Mouse (Mus musculus): Measurements from ENCODE around the gene Dlst.
"Not testable (repeated sequence)": the region's sequence is repeated elsewhere in the genome, so short reads cannot be mapped to it uniquely, and the experiment has no call there.

The Dlst gene

DNA sequence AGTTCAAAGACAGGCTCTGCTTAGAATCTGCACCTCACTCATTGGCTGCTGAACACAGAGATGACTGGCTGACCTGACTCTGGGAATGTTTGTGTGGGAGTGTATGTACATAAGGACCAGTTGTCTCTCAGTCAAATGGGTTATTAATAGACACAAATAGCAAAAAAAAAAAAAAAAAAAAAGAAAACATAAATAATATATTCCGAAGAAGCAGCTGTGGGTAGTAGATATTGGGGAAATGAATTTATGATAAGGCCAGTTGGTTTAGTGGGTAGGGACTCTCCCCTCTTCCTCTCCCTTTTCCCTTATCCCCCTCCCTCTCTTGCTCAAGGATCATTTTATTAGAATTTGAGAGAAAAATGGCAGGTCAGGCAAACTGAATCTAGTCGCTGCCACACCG is 3.3 kb downstream of the Dlst start:
- no peak for DNase-seq (ENCODE audit: low read depth, low spot score)

DNA sequence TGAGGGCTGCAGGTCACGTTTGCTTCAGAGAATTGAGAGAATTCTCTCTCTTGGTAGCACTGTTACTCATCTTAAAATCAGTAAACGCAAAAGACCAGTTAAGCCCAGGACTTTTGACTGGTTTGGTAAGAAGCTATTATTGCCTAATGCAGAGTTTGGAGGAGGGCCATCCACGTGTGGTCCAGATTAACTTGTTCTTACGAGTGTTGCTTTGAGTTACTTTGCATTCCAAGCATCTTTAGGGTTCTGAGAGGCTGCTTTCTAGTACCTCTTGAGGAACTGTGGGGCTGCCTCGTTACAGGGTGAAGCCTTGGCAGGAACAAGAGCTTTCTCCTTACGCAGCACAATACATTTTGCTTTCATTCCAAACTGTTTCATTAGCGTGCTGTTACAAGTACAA is 5.0 kb downstream of the Dlst start:
- no peak for DNase-seq (ENCODE audit: low read depth, low spot score)

DNA sequence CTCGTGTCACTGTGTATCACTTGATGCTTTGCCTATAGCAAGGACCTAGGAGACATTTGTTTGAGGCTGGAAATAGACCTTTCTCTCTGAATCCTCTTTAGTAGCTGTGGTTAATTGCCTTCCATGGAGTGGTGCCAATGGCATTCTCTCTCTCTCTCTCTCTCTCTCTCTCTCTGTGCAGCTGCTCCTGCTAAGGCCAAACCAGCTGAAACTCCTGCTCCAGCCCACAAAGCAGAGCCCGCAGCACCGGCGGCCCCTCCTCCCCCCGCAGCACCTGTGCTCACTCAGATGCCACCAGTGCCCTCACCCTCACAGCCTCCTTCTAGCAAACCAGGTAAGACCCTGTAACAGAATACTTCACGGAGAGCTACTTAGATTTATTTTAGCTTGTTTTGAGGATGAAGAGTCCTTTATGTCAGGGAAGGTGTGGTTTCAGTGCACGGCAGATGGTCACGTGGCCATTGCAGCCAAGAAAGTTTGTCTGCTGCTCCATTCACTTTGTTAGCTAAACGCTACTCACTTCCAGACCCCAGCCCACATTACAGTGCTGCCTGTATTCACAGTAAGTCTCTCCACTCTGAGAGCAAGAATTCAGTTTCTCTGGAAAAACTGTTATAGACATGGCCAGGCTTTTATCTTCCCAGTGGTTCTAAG is 11.3 kb downstream of the Dlst start:
- no peak for DNase-seq (ENCODE audit: low read depth, low spot score)

DNA sequence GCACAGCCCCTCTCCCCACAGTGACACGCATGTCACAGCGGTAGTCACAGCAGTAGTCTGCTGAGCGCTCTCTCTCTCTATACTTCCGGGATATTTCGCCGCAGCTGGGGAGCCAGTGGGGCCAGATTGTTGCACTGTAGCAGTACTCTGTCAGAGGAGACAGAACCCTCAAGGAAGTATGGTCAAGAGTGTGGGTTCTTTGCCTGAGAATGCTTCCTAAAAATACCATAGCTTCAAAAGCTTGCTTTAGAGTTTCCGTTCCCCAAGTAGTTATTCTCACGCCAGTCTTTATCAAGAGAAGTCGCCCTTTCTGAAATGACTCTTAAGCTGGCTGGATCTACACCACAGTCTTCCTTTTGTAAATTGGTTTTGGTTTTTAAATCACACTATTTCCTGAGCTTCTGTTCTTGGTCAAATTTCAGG is 12.5 kb downstream of the Dlst start:
- peak; percentile 59 for DNase-seq (ENCODE audit: low read depth, low spot score)

DNA sequence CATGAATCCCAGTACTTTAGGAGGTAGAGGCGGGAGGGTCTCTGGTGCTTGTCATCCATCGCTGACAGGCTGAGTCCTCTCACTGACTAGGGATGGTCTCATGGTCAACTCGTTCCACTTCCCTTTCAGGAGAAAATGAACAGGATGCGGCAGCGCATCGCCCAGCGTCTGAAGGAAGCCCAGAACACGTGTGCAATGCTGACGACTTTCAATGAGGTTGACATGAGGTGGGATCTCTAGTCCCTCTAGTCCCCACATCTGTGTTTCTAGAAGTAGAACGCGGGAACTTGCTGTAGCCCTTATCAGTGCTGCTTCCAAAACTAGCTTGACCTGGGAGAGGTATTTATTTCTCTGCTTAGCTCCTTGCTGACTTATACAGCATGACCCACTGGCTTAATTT is 13.0 kb downstream of the Dlst start:
- peak; percentile 15 for DNase-seq (ENCODE audit: low read depth, low spot score)

DNA sequence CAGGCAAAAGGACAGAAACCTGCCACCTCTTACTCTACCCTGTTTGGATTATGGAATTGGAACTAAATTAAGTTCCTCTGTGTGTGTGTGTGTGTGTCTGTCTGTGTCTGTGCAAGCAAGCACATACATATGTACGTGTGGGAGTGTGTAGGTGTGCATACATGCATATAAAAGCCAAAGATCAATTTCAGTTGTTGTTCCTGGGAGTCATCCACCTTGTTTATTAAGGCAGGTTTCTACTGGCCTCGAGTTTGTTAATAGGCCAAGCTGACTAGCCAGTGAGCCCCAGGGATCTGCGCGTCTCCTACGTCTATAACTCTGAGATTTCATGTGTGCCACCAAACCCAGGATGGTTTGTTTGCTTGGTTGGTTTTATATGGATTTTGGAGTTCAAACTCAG is 14.1 kb downstream of the Dlst start:
- DNase-seq (ENCODE audit: low read depth, low spot score), result no peak

DNA sequence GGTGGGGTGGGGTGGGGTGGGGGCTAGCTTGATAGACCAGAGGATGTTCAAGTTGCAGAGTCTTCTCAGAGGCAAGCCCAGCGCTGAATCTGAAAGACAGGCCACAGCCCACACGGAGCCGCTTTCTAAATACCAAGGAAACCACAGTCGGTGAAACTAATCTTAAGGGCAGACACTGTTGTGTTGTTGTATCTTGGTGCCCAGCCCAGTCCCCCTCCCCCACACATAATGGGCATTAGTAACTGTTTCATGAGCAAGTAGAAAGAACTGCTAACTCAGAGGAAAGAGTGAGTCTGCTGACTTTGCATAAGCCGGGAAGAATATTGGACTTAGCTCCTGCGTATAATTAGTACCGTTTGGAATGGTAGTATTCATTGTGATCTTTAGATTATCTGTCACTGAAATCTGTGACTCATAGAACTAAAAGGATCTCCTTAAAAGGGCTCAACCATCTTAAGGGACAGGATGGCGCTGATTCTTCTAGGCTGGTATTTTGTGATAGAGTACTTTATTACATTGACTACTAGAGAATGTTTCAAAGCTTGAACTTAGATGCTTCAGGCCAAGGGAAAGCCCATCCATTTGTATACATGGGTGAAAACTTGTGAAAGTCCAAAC is 16.5 kb downstream of the Dlst start:
- peak; percentile 52 for DNase-seq (ENCODE audit: low read depth, low spot score)

DNA sequence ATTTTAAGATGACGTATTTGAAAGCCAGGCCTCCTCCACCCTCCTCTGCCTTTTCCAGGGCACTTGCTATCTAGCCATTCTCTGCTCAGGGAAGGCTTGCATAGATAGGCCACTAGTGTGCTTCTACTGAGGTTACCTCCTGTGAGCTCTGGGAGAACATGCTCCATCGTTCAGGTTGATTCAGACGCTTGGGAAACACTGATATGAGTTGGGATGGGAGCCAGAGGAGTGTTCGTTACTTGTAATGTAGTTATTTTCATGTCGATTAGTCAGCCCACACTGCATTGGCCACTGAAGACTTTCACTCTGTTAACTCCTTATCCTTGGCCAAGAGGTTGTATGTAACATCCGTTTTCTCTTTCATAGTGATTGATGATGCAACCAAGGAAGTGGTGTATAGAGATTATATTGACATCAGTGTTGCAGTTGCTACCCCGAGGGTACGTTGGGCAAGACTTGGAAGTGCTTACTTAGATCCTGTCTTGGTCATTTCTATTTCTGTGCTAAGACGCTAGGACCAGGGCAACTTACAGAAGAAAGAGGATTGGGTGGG is 18.9 kb downstream of the Dlst start:
- no peak for DNase-seq (ENCODE audit: low read depth, low spot score)

DNA sequence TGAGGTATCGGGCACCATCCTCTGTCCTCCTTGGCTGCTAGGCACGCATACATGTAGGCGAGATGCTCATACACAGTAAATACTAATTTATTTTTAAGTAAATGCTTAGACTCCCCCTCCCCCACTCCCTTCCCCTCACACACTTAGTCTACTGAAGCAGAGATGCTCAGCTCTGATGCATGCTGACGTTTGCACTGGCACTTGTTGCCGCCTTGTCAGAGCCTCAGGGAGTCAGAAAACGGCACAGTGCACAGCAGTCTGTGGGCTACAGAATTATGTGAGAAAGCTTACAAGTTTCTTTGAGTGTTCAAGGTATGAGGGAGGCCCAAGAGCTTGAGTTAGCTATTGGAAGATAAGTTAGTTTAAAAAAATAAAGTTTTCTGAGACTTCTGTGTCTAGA is 20.7 kb downstream of the Dlst start:
- no peak for DNase-seq (ENCODE audit: low read depth, low spot score)

DNA sequence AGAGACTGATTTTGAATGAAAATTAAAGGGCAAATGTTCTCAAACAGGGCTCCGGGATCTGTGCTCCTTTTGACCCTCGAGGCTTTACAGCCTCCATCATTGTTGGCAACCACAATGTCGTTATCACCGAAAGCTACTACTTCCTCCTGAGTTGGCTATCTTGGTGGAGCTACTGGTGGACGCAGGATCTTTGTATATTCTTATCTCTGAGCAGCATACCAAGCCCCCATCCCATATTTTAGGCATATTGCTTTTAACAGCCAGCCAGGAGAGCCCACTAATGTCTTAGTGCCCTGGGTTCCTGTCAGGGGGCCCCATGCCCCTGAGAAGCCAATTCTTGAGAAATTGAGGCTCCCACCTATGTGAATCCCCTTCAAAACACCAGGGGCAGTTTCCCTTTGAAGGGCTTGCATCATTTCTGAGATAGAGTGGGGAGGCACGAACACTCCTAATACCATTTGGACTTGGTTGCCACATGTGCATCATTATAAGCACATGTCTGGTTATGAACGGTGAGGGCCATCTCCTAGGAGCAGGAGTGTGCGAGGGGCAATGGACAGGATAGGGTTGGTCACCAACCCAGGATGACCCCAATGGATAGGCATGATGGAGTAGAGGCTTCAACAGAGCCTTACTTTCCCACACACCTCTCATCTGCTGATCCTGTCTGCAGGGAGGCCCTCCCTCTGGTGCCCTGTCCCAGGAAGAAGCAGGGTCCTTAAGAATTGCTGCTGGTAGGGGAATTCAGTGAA is 23.6 kb downstream of the Dlst start:
- DNase-seq (ENCODE audit: low read depth, low spot score), result no peak

DNA sequence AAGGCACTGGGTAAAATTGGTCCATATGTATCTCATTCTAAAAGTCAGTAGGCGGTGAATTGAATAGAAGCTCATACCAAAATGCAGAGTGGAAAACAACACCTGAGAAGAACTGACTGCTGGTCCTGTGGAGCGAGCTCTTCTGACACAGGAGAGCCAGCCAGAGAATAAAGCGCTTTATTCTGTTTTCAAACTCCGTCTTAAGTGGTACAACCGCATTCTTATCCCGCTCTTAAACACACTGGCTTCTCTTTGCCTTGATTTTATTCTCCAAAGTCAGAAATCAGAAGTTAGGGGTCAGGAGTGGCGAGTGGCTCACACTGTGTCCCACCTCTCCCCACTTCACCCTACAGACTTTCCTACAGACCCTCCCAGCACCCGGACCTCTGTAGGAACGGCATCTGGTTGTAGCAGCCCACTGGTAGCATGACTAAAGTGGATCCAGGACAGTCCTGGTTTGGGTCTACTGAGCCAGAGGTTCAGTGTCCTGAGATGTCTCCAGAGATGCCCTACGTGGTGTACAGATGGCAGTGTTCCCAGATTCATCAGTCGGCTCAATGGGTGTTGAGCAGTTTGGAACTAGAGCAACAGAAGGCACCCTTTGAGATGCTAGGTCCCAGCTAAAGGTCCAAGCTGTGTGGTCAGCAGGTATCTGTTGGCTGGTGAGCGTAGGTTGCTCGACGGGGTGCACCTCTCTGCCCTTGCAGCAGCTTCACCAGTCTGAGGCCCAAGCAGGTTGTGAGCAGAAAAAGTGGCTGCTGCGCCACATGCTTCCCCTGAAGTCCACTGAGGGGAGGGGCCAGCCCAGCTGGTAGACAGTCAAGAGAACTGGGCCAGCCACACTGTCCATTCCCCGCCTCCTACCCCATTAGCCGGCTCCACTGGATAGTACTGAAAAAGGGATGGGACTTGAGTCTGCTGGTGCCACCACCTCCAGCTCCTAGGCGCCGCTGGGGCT is 25.2 kb downstream of the Dlst start:
- no peak for DNase-seq (ENCODE audit: low read depth, low spot score)

DNA sequence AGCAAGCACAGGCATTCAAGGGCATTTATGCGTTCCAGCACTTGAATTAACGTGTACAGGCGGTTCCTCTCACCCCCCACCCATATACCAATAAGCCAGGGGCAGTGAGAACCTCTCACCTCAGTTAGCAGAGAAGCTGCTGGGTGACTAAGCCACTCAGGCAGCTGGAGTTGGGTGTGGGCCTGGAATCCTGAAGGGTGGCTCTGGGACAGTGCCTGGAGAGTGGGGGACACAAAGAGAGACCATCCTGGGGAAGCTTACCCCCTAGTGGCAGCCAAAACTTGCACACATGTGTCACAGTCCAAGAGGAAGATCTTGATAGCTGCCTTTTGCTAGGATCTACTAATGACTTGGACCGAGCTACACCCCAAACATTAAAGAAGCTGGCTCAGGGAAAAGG is 26.0 kb downstream of the Dlst start:
- no peak for DNase-seq (ENCODE audit: low read depth, low spot score)

DNA sequence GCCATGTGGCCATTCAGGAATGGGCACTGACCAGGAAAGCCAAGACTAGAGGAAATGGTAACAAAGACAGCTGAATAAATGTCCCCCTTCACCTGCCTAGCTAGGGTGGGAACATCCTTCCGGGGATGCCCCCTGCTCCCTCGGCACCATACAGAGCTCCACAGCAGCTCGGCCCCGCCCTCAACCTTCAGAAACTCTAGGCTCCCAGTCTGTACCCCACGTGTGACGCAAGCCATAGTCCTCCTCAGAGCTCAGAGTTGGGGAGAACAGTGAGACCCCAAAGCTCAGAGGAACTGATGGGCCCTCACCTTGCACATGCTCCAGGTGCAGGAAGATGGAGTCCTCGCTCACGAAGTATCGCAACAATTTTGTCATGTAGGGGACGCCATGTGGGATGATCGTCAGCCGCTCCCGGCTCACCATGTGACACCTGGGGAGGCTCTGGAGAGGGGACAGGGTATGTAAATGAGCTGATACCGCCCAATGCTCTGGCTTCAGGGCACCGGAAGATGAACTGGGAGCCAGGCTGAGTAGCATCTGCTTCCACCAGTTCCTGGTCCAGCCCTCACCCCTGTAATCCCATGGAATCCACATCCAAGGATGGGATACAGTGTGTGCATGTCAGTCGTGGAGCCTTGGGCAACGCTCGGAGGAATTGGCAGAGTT is 29.5 kb downstream of the Dlst start:
- no peak for DNase-seq (ENCODE audit: low read depth, low spot score)

DNA sequence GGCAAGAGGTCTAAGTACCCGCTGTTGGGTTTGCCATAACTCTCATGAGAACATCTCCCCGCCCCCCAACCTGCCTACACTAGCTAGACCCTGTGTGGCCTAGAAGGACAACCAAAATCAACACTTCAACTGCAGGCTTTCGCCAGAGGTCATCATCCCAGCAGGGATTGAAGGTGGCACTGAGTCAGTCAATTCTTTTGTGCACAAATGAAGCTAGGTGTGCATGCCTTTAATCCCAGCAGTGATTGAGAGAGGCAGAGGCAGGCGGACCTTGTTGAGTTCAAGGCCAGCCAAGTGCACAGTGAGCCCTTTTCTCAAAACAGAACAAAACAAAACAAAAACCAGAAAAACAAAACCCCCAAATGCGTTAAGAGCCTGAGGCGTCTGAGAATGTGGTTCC is 30.5 kb downstream of the Dlst start:
- no peak for DNase-seq (ENCODE audit: low read depth, low spot score)

DNA sequence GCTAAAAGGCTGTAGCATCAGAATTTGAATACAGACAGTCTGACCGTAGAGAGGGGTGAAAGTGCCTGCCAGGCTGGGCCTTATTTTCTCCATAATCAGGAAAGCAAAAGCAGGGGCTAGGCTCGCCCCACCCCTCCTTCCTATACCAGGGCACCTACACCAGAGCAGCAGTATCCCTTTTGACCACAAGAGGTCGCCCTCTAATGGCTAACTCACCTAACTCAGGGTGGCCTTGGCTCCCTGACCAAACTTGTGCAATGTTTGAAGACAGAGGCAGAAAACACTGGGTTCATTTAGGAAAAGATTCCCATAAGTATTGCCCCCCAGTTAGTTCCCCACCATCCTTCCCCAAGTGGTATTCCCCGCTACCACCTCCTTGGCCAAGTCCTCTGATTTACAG is 32.2 kb downstream of the Dlst start:
- DNase-seq (ENCODE audit: low read depth, low spot score), result peak; percentile 87

DNA sequence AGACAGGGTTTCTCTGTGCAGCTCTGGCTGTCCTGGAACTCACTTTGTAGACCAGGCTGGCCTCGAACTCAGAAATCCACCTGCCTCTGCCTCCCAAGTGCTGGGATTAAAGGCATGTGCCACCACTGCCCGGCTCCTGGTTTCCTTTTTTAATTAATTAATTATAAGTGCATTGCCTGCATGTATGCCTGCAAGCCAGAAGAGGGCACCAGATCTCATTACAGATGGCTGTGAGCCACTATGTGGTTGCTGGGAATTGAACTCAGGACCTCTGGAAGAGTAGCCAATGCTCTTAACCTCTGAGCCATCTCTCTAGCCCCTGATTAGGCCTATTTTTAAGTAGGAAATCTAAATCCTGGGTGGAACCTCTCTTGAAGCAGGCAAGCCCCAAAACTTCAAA is 33.6 kb downstream of the Dlst start:
- DNase-seq (ENCODE audit: low read depth, low spot score), result not testable (repeated sequence)

DNA sequence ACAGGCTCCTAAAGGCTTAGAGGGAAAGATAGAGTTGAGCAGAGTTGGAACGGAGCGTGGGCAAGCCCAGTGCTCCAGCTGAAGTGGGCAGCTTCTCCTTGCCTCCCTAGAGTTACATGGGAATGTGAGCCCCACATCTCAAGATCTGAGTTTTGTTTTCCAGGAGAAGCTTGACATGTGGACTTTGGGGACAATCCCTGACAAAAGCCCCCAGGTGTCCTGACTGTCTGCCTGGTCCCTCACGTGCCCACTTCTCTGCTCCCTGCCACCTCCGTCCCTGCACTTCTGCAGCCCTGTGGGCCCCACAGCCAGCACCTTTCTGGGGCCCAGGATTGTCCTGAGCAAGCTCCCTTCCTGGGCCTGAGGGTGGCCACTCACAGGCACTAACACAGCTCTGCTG is 34.2 kb downstream of the Dlst start:
- no peak for DNase-seq (ENCODE audit: low read depth, low spot score)

DNA sequence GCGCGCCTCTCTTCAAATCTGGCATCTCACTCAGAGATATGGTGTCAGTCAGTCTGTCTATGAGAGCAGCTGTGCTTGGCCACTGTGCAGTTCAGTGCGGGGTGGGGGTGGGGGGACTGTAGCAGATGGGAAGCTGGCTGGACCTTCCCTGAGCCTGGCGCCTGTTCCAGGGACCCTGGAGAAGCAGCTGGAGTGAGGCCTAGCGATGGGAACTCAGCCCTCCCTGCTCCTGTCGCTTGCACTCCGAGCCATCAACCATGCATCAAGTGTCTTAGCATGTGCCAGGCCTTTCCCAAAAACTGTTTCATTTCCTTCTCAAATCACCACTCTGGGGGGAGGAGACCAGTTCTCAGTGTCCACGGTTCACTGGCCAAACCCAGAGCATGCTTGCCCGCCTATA is 35.0 kb downstream of the Dlst start:
- no peak for DNase-seq (ENCODE audit: low read depth, low spot score)

DNA sequence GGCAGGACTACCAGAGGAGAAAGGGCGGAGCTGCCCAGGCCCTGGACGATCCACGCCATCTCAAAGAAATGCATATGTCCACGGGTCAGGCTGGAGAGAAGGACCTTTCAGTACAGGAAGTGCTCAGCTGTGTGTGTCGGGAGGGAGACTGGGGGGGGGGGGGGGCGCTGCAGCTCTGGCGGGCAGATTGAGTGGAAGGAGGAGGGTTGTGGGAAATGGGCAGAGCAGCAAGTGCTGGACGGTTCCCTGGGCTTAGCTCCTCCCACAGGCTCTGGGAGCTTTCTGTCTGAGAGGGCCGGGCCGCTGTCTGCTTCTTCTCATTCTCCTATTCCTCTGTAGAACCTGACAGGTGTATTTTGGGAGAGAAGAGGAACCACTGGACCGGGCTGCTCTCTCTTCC is 35.7 kb downstream of the Dlst start:
- DNase-seq (ENCODE audit: low read depth, low spot score), result no peak

DNA sequence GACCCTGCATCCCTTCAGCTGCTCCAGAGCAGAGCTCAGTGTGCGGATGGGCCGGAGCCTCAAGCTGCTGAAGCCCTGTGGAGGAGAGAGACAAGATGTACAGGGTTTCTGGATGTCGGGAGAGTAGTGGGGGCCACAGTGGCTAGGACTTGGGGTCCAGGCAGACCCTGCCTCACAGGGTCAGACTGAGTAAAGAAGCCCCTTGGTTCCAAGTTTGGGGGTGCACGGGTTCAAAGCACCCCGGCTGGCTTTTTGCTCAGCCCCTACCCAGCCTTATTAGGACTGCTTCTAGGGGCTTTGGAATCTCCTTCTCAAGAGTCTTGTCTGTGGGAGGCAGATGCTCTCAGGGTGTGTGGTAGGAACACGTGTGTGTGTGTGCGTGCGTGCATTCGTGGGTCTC is 36.2 kb downstream of the Dlst start:
- DNase-seq (ENCODE audit: low read depth, low spot score), result no peak

Data from CD4-positive, CD25-positive, alpha-beta regulatory T cell, adult 2 months (primary cell).